Mouse (Mus musculus) lung, postnatal 0 days (tissue): ENCODE data around the gene Pitpnc1.
A peak's percentile ranks its signal among the peaks of the same experiment; 100 is the strongest.

ENCODE experiments used
- CTCF ChIP-seq: IDR thresholded peaks from 2 replicates; pipeline ENCODE4 v1.5.1; 2016; ENCODE audit warnings: antibody characterized with exemption, mild to moderate bottlenecking
- EP300 ChIP-seq: IDR thresholded peaks from 2 replicates; pipeline ENCODE4 v1.6.1; 2016; ENCODE audit warnings: antibody characterized with exemption, mild to moderate bottlenecking, control low read depth

- no peak for TF ChIP-seq EP300
- TF ChIP-seq CTCF: peak; percentile 82
These were observed 194.6 kb downstream of the Pitpnc1 start for GRCm38 (mm10) chr11:107275902-107276301.
